Mouse (Mus musculus) cortical plate, adult 2 months (tissue): ENCODE measurements around the gene Ift57.

Source experiments
- CTCF ChIP-seq: fragments of 200-500 bp; IDR thresholded peaks from 2 replicates; pipeline ENCODE4 v1.5.1; 2011; ENCODE audit warnings: mild to moderate bottlenecking, control low read depth, low read length; ENCODE audit not compliant: insufficient read depth; ENCODE audit errors: extremely low read depth
- POLR2A ChIP-seq: fragments of 200-500 bp; IDR thresholded peaks from 2 replicates; pipeline ENCODE4 v1.6.1; 2011; ENCODE audit warnings: mild to moderate bottlenecking, low read length, control low read depth; ENCODE audit not compliant: insufficient read depth; ENCODE audit errors: extremely low read depth

DNA sequence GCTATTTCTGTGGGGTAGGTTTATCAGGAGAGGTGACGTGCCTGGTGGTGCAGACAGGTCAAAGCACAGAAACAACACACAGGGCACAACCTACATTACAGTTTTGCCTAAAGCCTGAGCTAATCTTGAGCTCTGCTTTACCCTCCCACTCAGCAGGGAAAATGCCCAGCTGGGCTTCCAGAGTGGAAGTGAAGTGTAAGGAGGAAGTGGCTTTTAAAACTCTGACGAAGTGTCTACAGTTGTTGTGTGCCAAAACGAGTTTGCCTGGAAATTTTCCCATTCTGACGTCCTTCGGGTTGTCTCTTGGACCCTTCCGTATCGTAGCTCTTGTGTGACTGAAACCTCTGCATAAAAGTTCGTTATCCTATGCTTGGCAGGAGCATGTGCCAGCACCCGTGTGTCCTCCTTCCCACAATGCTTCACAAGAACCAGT lies 93.4 kb downstream of the Ift57 start:
- TF ChIP-seq CTCF (no peak), POLR2A (no peak)
